Mouse (Mus musculus) neural tube, embryonic 12.5 days (tissue): Measurements from ENCODE around the gene Cnpy4. TPM values are rescaled to one million over a fixed set of nuclear protein-coding genes. Genes with fewer than 3 reads are reported as not detected.

ENCODE experiments used
- ATAC-seq: fragments of 200-750 bp; cut with Nextera tagmentation; 2 replicates; pipeline ENCODE4 v1.8.0; 2017; ENCODE audit warnings: low read depth, mild to moderate bottlenecking, moderate TSS enrichment, moderate library complexity; ENCODE audit not compliant: low FRiP score
- H3K27ac ChIP-seq: fragments of 300-500 bp; sonication (generic); 2 replicates; pipeline ENCODE4 v1.5.1; 2016
- H3K27me3 ChIP-seq: fragments of 300-500 bp; sonication (generic); replicated peaks from 2 replicates; pipeline ENCODE4 v1.6.1; 2016; ENCODE audit warnings: mild to moderate bottlenecking
- H3K36me3 ChIP-seq: fragments of 300-500 bp; sonication (generic); 2 replicates; pipeline ENCODE4 v1.6.1; 2016; ENCODE audit warnings: mild to moderate bottlenecking
- H3K4me1 ChIP-seq: fragments of 300-500 bp; sonication (generic); 2 replicates; pipeline ENCODE4 v1.6.1; 2016
- H3K4me2 ChIP-seq: fragments of 300-500 bp; sonication (generic); replicated peaks from 2 replicates; pipeline ENCODE4 v1.6.1; 2016; ENCODE audit warnings: mild to moderate bottlenecking
- H3K4me3 ChIP-seq: fragments of 300-500 bp; sonication (generic); 2 replicates; pipeline ENCODE4 v1.5.1; 2016
- H3K9ac ChIP-seq: fragments of 300-500 bp; sonication (generic); 2 replicates; pipeline ENCODE4 v1.6.1; 2016; ENCODE audit warnings: mild to moderate bottlenecking
- H3K9me3 ChIP-seq: fragments of 300-500 bp; sonication (generic); 2 replicates; pipeline ENCODE4 v1.6.1; 2016; ENCODE audit warnings: mild to moderate bottlenecking
- WGBS: fragments of 180-500 bp; shearing (Covaris S2); methylation state at CpG from one replicate; pipeline ENCODE4 v1.1.7; 2016; 5-methylcytosine and 5-hydroxymethylcytosine counted together
- polyA plus RNA-seq: library from polyadenylated mRNA; unstranded; fragments of >200 nt; fragmentation: Nextera tagmentation; extraction: Ambion mirVana; gene quantifications from 2 replicates; pipeline ENCODE4 v1.2.1, GENCODE M21; 2016

Gene Cnpy4
- polyA plus RNA-seq, 1 experiment from 2014 or later, result 46.8 TPM

- Histone ChIP-seq H3K27ac (no peak overlapping the region), H3K4me3 (no peak overlapping the region), H3K9me3 (peaks cover 16% of the 10 kb centered on the region), H3K36me3 (no peaks in the 10 kb centered on the region), H3K9ac (no peak overlapping the region), H3K4me1 (no peaks in the 10 kb centered on the region), H3K4me2 (no peak overlapping the region), H3K27me3 (no peaks in the 10 kb centered on the region)
- WGBS, result 86% methylated on average over 2 of the region's 2 CpGs
- ATAC-seq, result no peak
Observed at GRCm38 (mm10) chr5:138219864-138220263, 32.6 kb downstream of the Cnpy4 start.

GRCm38 (mm10) chr5:138222111-138222510, 34.8 kb downstream of the Cnpy4 start:
- Histone ChIP-seq H3K36me3 (no peaks in the 10 kb centered on the region), H3K9ac (no peak overlapping the region), H3K4me3 (no peak overlapping the region), H3K9me3 (peaks cover 5% of the 10 kb centered on the region), H3K4me2 (no peak overlapping the region), H3K27me3 (no peaks in the 10 kb centered on the region), H3K4me1 (no peaks in the 10 kb centered on the region), H3K27ac (no peak overlapping the region)
- WGBS, result 31% methylated on average over 4 of the region's 4 CpGs
- no peak for ATAC-seq

GRCm38 (mm10) chr5:138223287-138223686, 36.0 kb downstream of the Cnpy4 start:
- Histone ChIP-seq H3K4me1 (no peaks in the 10 kb centered on the region), H3K36me3 (no peaks in the 10 kb centered on the region), H3K4me2 (no peak overlapping the region), H3K27ac (no peak overlapping the region), H3K27me3 (no peaks in the 10 kb centered on the region), H3K9ac (no peak overlapping the region), H3K9me3 (no peaks in the 10 kb centered on the region), H3K4me3 (no peak overlapping the region)
- 68% methylated on average over 3 of the region's 3 CpGs for WGBS
- ATAC-seq, result no peak

- no peaks in the 10 kb centered on the region for H3K4me1 ChIP-seq
- H3K36me3 ChIP-seq, result no peaks in the 10 kb centered on the region
- no peaks in the 10 kb centered on the region for H3K9me3 ChIP-seq
- no peak for ATAC-seq
- H3K4me2 ChIP-seq, result no peak within 1 kb of the TSS
- WGBS, result 59% methylated on average over 2 of the region's 2 CpGs
- no peaks in the 10 kb centered on the region for H3K27me3 ChIP-seq
- H3K9ac ChIP-seq, result no peak within 1 kb of the TSS
- H3K27ac ChIP-seq, result no peak within 1 kb of the TSS
- no peak within 1 kb of the TSS for H3K4me3 ChIP-seq
Observed at GRCm38 (mm10) chr5:138225700-138226099, 38.4 kb downstream of the Cnpy4 start, which contains the start of gene Nxpe5. Gene Nxpe5 (plus strand): TSS chr5:138225898.

- H3K27me3 ChIP-seq, result no peaks in the 10 kb centered on the region
- no peak overlapping the region for H3K9ac ChIP-seq
- H3K4me3 ChIP-seq, result no peak overlapping the region
- WGBS, result 89% methylated on average over 4 of the region's 4 CpGs
- no peak for ATAC-seq
- no peaks in the 10 kb centered on the region for H3K36me3 ChIP-seq
- no peak overlapping the region for H3K4me2 ChIP-seq
- no peaks in the 10 kb centered on the region for H3K4me1 ChIP-seq
- H3K9me3 ChIP-seq, result no peaks in the 10 kb centered on the region
- H3K27ac ChIP-seq, result no peak overlapping the region
Observed at GRCm38 (mm10) chr5:138226491-138226890, 39.2 kb downstream of the Cnpy4 start.

- no peak for ATAC-seq
- H3K9me3 ChIP-seq, result no peaks in the 10 kb centered on the region
- no peak overlapping the region for H3K4me2 ChIP-seq
- H3K27ac ChIP-seq, result no peak overlapping the region
- H3K27me3 ChIP-seq, result no peaks in the 10 kb centered on the region
- whole genome bisulfite sequencing, result 76% methylated on average over 2 of the region's 2 CpGs
- no peaks in the 10 kb centered on the region for H3K4me1 ChIP-seq
- no peak overlapping the region for H3K4me3 ChIP-seq
- no peak overlapping the region for H3K9ac ChIP-seq
- H3K36me3 ChIP-seq, result no peaks in the 10 kb centered on the region
Observed at GRCm38 (mm10) chr5:138227367-138227766, 40.1 kb downstream of the Cnpy4 start.

GRCm38 (mm10) chr5:138228026-138228425, 40.7 kb downstream of the Cnpy4 start:
- ATAC-seq, result no peak
- 58% methylated on average over 3 of the region's 3 CpGs for WGBS
- no peak overlapping the region for H3K9ac ChIP-seq
- H3K4me1 ChIP-seq, result no peaks in the 10 kb centered on the region
- no peaks in the 10 kb centered on the region for H3K27me3 ChIP-seq
- H3K4me3 ChIP-seq, result no peak overlapping the region
- H3K27ac ChIP-seq, result no peak overlapping the region
- H3K36me3 ChIP-seq, result no peaks in the 10 kb centered on the region
- H3K9me3 ChIP-seq, result no peaks in the 10 kb centered on the region
- no peak overlapping the region for H3K4me2 ChIP-seq

- Histone ChIP-seq H3K36me3 (no peaks in the 10 kb centered on the region), H3K4me1 (no peaks in the 10 kb centered on the region), H3K9me3 (no peaks in the 10 kb centered on the region), H3K27ac (no peak overlapping the region), H3K4me3 (no peak overlapping the region), H3K9ac (no peak overlapping the region), H3K4me2 (no peak overlapping the region), H3K27me3 (no peaks in the 10 kb centered on the region)
- 90% methylated on average over 3 of the region's 3 CpGs for WGBS
- no peak for ATAC-seq
Observed at GRCm38 (mm10) chr5:138229511-138229910, 42.2 kb downstream of the Cnpy4 start.

GRCm38 (mm10) chr5:138233778-138234177, 46.5 kb downstream of the Cnpy4 start:
- Histone ChIP-seq H3K36me3 (no peaks in the 10 kb centered on the region), H3K4me3 (no peak overlapping the region), H3K4me2 (no peak overlapping the region), H3K27me3 (no peaks in the 10 kb centered on the region), H3K9me3 (no peaks in the 10 kb centered on the region), H3K4me1 (no peaks in the 10 kb centered on the region), H3K9ac (no peak overlapping the region), H3K27ac (no peak overlapping the region)
- 82% methylated on average over 2 of the region's 2 CpGs for WGBS
- no peak for ATAC-seq

- H3K9ac ChIP-seq, result no peak overlapping the region
- no peak for ATAC-seq
- no peak overlapping the region for H3K27ac ChIP-seq
Observed at GRCm38 (mm10) chr5:138234224-138234623, 46.9 kb downstream of the Cnpy4 start.

GRCm38 (mm10) chr5:138241511-138241910, 54.2 kb downstream of the Cnpy4 start:
- Histone ChIP-seq H3K27ac (no peak overlapping the region), H3K9me3 (no peaks in the 10 kb centered on the region), H3K4me2 (no peak overlapping the region), H3K4me3 (no peak overlapping the region), H3K9ac (no peak overlapping the region), H3K4me1 (no peaks in the 10 kb centered on the region), H3K27me3 (no peaks in the 10 kb centered on the region), H3K36me3 (no peaks in the 10 kb centered on the region)
- WGBS, result 45% methylated on average over 2 of the region's 2 CpGs
- no peak for ATAC-seq

More at GRCm38 (mm10) chr5:138234224-138234623, 46.9 kb downstream of the Cnpy4 start:
- Histone ChIP-seq H3K4me3 (no peak overlapping the region), H3K4me2 (no peak overlapping the region), H3K36me3 (no peaks in the 10 kb centered on the region), H3K9me3 (no peaks in the 10 kb centered on the region), H3K4me1 (no peaks in the 10 kb centered on the region), H3K27me3 (no peaks in the 10 kb centered on the region)
